Mouse (Mus musculus) layer of hippocampus, postnatal 10 days (tissue): ENCODE data around the gene Tmem108. TPM values are rescaled to one million over a fixed set of nuclear protein-coding genes. Genes with fewer than 3 reads are reported as not detected.
"Not testable (repeated sequence)": the region's sequence is repeated elsewhere in the genome, so short reads cannot be mapped to it uniquely, and the experiment has no call there.

ENCODE experiments used
- DNase-seq, 2 experiments: peaks; one replicate each; pipeline ENCODE4 v3.0.0; 2021; ENCODE audit warnings: low spot score in 2 of 2
- total RNA-seq, 2 experiments: library from RNA; stranded (reverse); gene quantifications; 2 replicates each; pipeline ENCODE4 v1.2.3; 2021

The Tmem108 gene
- total RNA-seq, 2 experiments from 2014 or later, result 44.9 to 46.3 TPM

DNA sequence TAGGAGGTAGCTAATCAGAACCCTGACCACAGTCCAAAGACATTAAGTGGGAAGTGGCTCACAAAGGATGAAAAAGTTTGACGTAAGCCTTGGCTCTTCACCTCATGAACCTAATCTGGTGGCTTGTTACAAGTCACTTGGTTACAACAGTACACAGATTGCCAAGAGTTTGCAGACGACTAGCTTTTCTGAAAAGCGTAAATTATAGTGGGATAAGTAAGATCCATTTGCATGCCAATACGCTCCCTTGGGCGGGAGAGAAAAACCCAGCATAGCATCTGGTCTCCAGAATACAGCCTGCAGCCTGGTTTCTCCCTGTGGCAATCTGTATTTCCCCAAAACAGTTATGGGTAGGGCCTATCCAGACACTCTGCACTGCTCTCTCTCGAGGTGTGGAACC, 74.5 kb downstream of the Tmem108 start:
- no peak for DNase-seq

DNA sequence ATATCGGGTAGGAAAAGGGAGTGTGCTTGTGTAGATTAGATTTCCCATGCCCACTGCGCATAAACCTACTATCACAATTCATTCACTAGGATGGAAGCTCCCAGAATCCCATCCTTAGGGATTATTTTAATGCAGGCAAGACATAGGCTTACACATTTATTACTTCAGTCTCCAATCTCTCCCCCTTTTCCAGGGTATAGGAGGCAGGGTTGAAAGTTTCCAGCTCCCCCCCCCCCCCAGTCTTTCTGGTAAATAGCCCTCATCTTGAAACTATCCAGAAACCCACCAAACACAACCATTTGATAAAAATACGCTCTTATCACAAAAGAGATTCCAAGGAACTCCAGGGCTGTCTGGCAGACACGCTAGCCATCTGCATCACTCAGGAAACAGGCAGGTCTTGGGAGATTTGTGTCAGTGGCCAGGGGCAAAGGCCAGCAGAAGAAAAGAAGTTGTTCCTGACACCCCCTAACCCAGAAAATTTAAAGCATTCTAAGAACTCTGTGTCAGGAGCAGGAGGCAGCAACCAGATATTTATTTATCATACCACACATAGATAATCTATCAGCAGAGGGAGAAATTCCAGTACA, 79.8 kb downstream of the Tmem108 start:
- no peak for DNase-seq

DNA sequence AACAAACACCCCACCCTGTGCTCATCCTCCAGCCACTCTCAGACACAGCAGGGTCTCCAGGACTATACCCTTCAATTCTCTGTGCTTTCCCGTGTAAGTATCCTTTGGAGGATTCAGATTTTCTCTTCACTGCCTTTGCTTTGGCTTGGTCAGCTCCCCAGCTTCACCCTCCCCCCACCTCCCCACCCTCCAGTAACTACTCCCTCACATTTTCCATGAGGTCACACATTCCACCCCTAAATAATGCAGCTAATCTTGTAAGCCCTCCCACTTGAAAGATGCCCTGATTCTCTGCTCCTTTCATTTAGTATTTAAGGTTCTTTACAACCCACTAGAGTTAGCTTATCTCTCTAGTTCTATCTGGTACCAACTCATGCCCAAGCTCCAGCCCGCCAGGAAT, 82.4 kb downstream of the Tmem108 start:
- no peak for DNase-seq

DNA sequence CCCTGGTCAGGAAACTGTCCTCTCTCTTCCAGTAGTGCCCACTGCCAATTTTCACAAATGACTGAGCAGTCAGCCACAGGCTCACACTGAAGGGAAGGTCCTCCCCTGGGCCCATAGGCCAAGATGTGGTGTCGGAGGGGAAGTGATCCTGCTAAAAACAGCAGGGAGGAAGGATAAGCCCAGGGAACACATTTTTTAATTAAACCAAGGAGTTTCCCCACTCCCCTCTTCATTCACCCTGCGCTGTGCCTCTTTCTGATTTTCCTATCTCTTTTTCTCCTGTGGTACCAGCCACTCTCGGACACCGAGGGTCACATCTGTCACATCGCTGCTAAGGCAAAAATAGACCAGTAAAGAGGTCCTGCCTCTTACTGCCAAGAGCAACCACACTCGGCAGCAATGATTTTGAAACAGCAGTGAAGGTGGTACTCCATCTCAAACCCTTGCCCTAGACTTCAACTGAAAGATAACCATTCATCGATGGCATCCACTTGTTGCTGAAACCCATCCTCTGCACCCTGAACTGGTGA, 83.0 kb downstream of the Tmem108 start:
- DNase-seq, result no peak

DNA sequence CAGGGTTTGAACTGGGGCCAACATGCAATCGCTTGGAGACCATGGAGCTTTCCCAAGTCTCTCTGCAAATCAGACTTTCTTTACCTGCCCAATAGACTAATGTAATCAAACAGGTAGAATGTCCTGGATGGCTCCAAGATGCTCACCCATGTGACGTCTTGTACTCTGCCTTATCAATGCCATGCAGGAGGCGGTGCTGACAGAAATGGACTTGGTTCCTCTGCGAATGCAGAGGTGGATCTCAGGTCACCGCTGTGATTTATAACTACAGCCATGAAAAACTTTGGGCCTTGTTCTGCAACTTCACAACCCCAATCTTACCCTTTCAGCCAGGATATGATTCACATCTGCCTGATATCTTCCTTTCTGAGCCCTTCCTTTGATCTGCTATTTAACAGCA, 83.8 kb downstream of the Tmem108 start:
- no peak for DNase-seq

DNA sequence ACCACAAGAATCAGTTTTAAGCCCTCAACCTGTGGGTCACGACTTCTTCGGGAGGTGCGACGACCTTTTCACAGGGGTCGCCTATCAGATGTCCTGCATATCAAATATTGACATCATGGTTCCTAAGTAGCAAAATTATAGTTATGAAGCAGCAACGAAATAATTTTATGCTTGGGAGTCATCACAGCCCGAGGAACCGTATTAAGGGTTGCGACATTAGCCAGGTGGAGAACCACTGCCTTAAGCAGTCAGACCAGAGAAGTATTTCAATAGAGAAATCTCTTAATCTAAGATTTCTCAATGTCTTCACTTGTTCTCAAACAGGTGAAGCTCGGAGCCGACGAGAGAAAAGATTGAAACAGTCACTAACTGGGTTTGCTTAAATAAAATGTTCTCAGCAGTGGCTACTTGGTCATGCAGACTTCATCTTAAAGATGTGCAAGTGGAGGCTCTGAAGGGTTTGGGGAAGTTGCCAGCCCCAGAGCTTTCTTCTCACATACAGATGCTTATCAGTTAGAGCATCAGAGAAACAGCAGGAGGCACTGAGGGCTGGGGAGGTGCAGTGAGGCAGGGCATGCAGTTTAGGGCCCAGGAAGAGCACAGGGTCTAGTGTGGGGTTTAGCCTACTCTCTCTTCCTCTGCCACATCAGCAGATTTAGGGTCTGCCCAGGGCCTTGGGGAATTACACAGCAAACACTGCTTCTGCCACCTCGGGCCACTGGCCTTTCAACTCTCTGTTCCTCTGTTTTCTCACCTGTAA, 85.7 kb downstream of the Tmem108 start:
- no peak for DNase-seq

DNA sequence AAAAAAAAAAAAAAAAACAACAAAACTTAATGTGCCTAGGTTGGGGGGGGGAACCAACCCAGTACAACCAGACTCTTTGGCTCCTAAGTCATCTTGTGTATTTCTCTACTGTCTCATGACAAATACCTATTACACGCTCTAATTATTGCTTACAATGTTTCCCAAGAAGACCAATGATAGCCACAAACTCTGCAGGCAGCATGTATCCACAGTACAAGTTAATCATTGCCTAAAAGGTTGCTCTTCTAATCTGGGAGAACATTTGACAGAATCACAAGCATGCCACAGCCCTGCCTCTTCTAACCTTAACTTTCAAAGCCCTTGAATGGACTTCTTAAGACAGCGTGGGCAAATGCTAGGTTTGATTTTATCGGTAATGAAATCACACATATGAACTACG, 88.8 kb downstream of the Tmem108 start:
- DNase-seq, result no peak

DNA sequence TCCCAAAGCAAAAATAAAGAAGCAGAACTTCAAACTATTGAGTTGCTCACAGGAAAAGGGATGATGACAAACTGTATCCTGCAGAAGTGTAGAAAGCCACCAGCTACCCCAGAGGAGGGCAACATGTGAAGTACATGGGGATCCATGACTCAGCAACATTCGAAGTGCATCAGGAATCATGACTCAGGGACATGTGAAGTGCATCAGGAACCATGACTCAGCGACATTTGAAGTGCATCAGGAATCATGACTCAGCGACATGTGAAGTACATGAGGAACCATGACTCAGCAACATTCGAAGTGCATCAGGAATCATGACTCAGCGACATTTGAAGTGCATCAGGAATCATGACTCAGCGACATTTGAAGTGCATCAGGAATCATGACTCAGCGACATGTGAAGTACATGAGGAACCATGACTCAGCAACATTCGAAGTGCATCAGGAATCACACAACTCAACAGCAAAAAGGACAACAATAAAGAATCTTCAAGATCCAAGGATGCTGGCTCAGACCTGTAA, 91.0 kb downstream of the Tmem108 start:
- not testable (repeated sequence) for DNase-seq

DNA sequence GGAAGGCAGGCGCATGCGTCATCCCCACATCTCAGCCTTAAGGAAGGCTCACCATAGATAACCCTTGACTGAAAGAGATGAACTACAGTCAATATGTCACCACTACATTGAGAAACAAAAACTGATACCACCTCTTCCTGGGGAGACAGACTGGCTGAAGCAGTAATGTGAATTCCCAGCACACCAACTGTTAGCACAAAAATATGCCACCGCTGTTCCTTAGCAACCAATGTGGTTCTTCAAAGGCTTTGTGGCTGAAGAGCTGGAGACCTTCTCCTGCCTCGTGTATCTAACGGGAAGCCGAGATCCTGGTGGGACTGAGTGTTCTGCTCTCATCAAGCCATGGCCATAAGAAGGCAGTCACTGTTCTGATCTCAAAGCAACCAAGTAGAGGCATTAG, 92.8 kb downstream of the Tmem108 start:
- no peak for DNase-seq

DNA sequence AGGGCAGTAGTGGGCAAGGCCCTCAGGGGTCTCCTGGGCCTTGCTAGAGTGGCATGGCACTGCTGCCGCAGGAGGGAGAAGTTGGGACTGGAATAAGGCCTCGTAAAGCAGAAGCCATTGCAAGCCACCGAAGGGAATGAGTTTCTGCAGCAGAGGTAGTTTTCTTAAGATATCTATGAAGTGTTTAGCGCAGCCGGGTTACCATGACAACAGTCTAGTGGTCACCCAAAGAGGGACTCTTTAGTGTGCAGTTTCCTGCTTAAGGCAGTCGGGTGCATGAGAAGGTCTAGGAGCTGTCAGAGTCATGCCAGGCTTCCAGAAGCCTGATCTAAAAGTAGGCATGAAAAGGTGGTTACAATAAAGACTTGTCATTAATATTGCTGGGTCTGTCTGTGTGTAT, 95.8 kb downstream of the Tmem108 start:
- no peak for DNase-seq

DNA sequence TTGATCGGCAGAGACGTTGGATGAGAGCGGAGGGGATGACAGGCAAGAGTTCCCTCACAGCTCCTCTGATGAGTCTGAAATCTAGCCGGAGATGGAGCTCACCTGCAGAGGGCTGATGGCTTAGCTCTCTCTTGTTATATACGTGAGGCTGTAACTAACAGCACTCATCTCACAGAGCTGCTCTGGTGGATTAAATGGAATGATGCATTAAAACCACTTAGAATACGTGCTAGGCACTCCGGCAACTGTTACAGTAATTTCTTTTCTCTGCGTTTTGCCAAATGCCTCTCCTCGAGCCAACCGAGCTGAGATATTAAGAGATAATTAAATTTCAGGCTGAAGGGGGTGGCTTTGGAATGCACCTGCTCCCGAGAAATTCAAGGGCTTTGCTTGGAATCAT, 97.5 kb downstream of the Tmem108 start:
- DNase-seq, result no peak

DNA sequence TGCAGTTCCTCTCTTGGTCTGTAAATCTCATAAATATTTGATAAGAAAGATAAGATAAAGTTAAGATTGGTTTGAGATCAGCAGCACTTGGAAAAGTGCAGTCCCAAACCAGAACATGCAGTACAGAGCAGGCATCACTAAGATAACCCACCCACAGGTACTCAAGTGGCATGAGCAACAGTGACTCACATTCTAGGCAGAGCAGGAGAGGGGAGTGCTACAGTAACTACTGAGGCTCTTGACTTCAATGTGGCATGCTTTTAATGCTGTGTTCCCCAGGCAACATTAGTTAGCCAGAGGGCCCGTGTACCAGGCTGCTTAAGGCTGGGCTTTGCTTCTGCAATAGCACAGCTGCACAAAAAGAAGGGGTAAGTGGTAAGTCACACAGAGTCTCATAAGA, 99.8 kb downstream of the Tmem108 start:
- no peak for DNase-seq

DNA sequence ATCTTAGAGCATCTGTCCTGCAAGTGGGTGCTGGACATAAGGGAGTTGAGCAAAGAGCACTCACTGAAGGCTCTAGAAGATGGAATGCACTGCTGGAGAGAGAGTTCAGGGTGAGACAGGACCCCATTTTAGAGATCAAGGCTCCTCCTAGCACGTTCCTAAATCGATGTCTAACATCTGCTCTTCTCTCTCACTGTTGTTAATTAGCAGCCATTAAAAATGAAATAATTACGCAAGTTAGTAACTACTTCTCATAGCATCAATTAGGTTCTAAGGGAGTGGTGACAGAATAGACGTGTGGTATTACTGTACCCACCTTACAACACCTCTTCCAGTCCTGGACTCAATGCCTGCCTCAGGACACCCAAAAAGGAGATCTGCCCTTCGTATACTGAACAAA, 103.7 kb downstream of the Tmem108 start:
- DNase-seq, result no peak

DNA sequence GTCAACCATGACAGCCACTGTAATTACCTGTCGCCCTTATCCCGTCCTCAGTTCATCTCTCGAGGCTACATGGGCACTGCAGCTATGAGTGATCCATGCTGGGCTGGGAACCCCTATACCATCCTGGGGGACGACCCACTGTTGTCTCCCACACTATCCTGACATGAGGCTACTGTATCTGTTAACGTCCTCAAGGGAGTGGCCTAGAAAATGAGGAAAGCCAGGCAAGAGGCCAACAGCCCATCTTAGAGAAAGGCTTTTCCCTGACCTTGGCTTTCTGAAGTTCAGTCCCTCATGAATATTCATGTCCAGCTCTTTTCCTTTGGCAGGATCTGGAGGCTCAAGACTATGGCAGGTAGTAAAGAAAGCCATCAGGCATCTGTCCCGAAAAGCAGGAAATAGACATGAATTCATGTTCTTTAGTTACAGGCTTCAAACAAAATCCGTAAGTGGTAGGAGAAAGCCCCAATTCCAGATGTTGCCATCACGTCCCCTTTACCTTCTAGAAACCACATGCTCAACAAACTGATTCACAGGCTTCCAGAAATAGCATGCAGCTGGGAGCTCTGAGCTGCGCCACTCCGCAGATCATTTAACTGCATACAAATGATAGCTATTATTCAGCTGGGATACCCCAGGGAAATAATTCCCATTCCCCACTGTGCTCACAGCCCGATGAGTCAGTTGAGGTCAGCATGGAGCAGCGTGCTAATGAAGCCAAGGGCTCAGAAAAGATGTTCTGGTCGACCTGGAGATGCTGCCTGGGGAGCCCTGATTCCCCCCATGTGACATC, 104.3 kb downstream of the Tmem108 start:
- peak in 1 of 2 experiments; percentile 34 for DNase-seq

DNA sequence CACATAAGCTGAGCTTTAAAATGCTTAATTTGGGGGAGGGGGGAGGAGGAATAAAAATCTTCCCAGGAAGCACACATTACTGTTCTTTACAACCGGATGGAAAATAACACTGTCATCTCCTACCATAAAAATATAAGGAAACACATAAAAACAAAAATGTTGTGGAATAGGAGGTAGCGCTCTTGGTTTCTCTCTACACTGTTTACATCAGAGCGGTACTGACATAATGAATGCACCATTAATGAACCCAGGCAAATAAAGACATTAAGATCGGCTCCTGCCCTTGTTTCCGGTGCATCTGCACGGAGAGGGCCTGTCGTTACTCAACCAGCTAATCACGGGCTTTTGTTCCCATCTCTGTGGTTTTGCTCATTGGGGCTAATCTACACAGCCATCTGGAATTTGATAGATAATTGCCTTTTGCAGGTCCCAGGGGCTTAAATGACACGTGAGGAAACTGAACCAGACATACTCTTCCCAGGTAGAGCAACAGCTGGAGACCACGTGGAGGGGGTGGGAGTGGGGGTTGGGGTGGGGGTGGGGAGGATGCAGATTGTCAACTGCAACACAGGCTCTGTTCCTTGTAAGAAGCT, 107.5 kb downstream of the Tmem108 start:
- DNase-seq, result no peak

DNA sequence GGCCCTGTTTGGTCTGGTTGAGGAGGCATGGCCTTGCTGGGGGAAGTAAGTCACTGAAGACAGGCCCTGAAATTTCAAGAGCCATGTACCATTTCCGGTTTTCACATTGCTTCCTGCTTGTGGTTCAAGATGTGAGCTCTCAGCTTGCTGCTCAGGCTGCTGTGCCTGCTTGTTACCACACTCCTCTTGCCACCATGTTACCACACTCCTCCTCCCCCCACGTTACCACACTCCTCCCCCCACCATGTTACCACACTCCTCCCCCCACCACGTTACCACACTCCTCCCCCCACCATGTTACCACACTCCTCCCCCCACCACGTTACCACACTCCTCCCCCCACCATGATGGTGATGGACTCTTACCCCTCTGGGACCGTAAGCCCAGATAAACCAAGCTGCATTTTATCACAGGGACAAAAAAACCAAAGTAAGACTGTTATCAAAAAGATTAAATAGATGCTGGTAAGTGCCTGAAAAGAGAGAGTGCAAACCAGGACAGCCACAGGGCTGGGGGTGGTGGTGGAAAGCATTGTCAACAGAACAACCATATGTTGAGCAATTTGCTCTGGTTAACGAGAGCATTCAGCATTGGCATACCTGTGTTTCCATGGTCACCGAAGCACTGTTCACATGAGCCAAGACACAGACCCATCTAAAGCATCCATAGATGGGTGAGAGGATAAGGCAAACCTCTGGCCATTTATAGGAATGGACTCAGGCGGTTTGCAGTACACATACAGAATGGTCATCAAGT, 109.3 kb downstream of the Tmem108 start:
- no peak for DNase-seq

DNA sequence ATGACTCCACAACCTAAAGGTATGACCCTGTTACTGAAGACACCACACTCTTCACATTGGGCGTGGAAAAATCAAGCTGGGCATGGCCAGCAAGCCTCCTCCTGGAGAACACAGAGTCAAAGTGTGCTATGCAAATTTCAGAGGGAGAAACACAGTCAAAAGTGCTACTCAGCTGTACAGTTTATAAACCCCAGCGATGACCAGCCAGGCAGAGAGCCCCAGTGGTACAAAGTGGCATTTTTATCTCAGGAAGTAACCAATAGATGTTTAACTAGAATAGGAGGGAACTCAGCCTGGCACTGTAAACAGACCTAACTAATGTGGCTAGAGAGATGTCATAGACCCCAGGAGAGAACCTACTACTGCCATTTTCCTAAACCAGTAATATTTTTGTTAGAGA, 115.0 kb downstream of the Tmem108 start:
- no peak for DNase-seq

DNA sequence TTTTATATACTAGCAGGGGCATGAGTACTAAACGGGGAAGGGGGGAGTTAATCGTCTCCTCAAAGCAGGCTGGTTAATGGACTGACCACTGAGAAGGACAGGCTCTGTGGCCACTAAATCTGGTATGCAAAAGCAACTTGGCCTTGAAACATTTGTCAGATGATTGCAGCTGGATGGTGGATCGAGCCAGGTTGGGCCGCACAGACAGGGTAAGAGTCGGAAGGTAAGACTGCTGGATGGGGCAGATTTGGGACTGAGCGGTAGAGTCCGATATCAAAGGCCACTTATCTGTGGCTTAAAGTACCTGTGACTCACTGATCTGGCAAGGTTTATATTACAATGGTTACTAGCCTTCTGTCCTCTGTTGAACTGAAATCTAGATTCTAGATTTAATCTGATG, 115.9 kb downstream of the Tmem108 start:
- no peak for DNase-seq

DNA sequence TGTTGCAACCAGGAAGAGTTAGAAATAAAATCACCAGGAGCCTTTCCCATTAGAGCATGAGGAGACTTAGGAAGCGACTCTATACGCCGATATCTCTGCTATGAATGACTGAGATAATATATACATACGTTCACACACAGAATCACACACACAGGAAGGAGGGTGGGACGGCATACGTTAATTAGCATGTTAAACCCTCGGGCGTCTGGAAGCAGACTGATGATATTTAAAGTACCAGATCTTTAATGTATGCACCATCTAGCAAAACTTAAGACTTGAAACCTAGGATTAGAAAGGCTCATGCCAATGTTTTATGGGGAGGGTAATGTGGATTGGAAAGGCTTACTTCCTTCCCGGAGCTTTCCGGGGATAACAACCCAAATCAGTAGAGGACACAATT, 119.3 kb downstream of the Tmem108 start:
- no peak for DNase-seq

DNA sequence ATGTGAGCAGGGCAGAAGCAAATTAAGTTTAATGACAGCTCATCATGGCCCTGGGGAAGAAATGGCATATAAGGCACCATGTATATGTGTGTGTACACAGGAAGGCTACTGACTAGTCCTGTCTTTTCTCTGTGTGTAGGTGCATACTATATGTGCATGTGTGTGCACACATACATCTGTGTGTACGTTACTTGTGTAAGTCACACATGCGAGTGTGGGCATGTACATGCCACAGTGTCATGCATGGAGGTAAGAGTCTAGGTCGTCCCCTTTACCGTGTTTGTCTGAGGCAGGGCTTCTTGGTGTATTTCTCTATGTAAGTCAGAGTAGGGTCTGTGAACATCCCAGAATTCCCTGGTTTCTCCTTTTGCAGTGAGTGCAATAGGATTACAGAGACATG, 120.3 kb downstream of the Tmem108 start:
- DNase-seq, result no peak

DNA sequence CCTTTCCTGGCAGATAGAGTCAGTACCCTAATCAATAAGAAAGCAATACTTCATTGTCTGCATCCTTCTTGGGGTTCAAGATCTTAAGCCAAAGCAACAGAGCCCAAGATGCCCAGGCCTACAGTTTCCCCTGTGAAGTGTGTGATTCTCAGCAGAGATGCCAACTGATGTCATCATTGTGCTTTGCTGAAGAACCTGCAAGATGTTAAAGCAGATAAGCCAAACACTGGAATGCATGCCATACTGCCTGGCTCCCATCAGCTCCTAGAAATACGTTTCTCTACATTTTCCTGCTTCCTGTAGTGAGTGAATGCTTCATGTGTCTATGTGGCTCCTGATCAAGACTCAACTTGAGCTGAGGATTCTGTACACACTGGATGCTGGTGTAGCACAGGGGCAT, 122.2 kb downstream of the Tmem108 start:
- DNase-seq, result no peak
